Mouse (Mus musculus): ENCODE measurements around the gene Zyx. TPM values are rescaled to one million over a fixed set of nuclear protein-coding genes. Genes with fewer than 3 reads are reported as not detected.
A peak's percentile ranks its signal among the peaks of the same experiment; 100 is the strongest.

The Zyx gene
- total and polyA plus RNA-seq, 2 experiments from 2014 or later: 62.7 to 71.7 TPM

DNA sequence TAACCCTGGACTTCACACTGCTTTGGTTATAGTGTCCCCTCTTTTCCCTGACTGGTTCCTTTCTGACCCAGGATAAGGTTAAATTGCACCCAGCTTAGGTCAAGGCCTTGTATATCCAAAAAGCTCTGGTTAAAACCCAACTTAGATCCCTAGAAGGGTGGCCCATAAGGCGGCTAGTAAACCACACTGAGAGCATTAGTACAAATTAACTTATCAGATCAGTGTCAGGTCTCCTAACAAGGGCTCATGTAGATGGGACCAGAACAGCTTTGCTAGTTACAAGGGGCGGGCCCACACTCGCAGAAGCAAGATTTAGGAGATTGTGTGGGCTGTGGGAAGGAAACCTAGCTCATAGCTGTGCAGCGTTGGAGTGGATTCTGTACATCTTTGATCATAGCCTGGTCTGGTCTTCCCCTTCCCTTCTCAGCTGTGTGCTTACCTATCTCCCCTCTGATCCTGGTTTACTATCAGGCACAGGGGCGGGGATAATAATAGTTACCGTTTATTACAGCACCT, 27.1 kb downstream of the Zyx start:
- H3K4me2 ChIP-seq (ENCODE audit: low read depth, low read length, poor library complexity, severe bottlenecking): no peak overlapping the region
- TF ChIP-seq CTCF (IDR thresholded peaks at IDR 0.05): no peak
- peaks cover 4% of the 10 kb centered on the region; the same call in 1 of the 2 replicates for H3K4me1 ChIP-seq (ENCODE audit: insufficient read depth, low read length)
- no peak overlapping the region for H3K9ac ChIP-seq (replicated peaks; ENCODE audit: low read length, poor library complexity, severe bottlenecking)
- ATAC-seq (ENCODE audit: low FRiP score): no peak
- 67% methylated on average over 6 of the region's 6 CpGs for WGBS
- 0 out of 2 replicates have a peak, but pooled peaks cover 4% of the 10 kb centered on the region for H3K27me3 ChIP-seq (ENCODE audit: insufficient read depth, low read length)
- no peaks in the 10 kb centered on the region for H3K36me3 ChIP-seq (ENCODE audit: insufficient read depth, low read length)
- H3K9me3 ChIP-seq (ENCODE audit: low read length): no peaks in the 10 kb centered on the region
- H3K4me3 ChIP-seq (ENCODE audit: low read depth, low read length): no peak overlapping the region
- no peak for DNase-seq (ENCODE audit: low spot score)
- no peak overlapping the region for H3K27ac ChIP-seq (ENCODE audit: low read depth, low read length)

DNA sequence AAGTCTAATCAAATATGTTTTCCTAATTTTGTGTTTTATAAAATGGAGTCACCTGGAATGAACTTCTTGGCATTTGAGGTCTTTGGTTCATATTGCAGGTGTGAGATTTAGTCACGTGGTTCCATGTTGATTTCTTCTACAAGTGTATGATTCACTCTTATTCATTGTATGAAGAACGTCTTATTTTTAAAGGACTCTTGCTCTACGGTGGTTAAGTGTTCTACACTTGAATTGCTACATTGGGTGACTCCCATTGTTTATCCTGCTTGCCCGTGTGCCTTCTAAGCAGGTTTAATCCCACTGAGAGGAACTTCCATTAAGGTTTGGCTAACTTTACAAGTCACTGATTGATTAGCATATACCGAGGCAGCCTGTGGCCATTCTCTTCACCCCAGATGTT, 27.9 kb downstream of the Zyx start:
- Histone ChIP-seq H3K36me3 (ENCODE audit: insufficient read depth, low read length) (no peaks in the 10 kb centered on the region), H3K27me3 (ENCODE audit: insufficient read depth, low read length) (0 out of 2 replicates have a peak, but pooled peaks cover 4% of the 10 kb centered on the region), H3K9ac (replicated peaks; ENCODE audit: low read length, poor library complexity, severe bottlenecking) (no peak overlapping the region), H3K4me2 (ENCODE audit: low read depth, low read length, poor library complexity, severe bottlenecking) (no peak overlapping the region), H3K27ac (ENCODE audit: low read depth, low read length) (no peak overlapping the region), H3K4me1 (ENCODE audit: insufficient read depth, low read length) (peaks cover 4% of the 10 kb centered on the region; the same call in 1 of the 2 replicates), H3K4me3 (ENCODE audit: low read depth, low read length) (no peak overlapping the region), H3K9me3 (ENCODE audit: low read length) (no peaks in the 10 kb centered on the region)
- WGBS: 66% methylated on average over 5 of the region's 5 CpGs
- TF ChIP-seq CTCF (IDR thresholded peaks at IDR 0.05): no peak
- DNase-seq (ENCODE audit: low spot score) (no peak), ATAC-seq (ENCODE audit: low FRiP score) (no peak)

DNA sequence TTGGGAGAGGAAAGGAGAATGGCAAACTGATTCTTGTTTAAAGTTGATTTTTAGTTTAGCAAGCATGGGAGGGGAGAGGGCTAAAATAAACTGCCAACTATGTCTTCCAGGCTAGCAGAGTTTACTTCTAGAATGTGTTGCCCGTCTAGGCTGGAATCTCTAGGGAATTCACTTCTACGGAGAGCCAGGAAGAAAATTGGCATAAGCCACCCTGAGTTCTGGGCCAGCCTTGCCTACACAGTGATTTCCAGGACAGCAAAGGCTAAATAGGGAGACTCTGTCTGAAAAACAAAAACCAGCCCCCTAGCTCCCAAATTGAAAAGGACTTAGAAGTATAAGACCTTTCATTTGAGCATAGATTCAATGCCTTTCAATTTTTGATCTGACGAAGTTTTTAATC, 30.1 kb downstream of the Zyx start:
- no peaks in the 10 kb centered on the region for H3K4me1 ChIP-seq (ENCODE audit: insufficient read depth, low read length)
- DNase-seq (ENCODE audit: low spot score) (no peak), ATAC-seq (ENCODE audit: low FRiP score) (no peak)
- 40% methylated on average over 3 of the region's 3 CpGs for WGBS
- H3K4me2 ChIP-seq (ENCODE audit: low read depth, low read length, poor library complexity, severe bottlenecking): no peak overlapping the region
- H3K27ac ChIP-seq (ENCODE audit: low read depth, low read length): no peak overlapping the region
- H3K4me3 ChIP-seq (ENCODE audit: low read depth, low read length): no peak overlapping the region
- H3K36me3 ChIP-seq (ENCODE audit: insufficient read depth, low read length): no peaks in the 10 kb centered on the region
- no peaks in the 10 kb centered on the region for H3K9me3 ChIP-seq (ENCODE audit: low read length)
- 0 out of 2 replicates have a peak, but pooled peaks cover 3% of the 10 kb centered on the region for H3K27me3 ChIP-seq (ENCODE audit: insufficient read depth, low read length)
- no peak overlapping the region for H3K9ac ChIP-seq (replicated peaks; ENCODE audit: low read length, poor library complexity, severe bottlenecking)
- no peak for TF ChIP-seq CTCF (IDR thresholded peaks at IDR 0.05)

DNA sequence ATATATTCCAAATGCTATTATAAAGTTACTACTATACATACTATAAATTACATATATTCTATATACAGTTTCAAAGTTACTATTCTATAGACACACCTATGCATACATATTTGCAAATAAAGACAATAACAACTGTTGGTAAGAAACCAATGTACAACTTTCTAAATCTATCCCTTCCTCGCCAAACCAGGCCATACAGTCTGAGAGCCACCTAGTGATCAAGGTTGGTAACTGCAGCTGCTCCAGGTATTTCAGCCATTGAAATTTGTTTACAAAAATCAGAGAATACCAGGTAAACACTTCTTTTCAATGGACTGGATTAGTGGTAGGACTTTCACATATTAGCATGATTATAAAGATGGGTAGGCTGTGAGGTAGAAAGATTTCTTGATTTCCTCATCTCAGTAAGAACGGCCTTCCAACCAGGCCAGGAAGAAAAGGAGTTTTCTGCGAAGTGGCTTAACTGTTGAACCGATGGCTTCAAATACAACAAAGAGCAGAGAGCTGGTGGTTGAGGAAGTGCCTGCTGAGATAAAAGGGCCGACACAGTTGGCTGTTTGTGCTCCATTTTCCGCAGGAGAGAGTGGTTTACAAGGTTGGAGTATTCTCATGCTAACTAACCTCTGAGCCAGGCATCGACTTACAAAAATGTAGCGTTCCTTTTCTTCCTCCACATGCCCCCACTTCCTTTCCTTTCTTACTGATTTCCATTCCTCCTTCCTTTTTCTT, 31.1 kb downstream of the Zyx start:
- Histone ChIP-seq H3K9ac (replicated peaks; ENCODE audit: low read length, poor library complexity, severe bottlenecking) (no peak overlapping the region), H3K27ac (ENCODE audit: low read depth, low read length) (no peak overlapping the region), H3K4me2 (ENCODE audit: low read depth, low read length, poor library complexity, severe bottlenecking) (no peak overlapping the region), H3K9me3 (ENCODE audit: low read length) (no peaks in the 10 kb centered on the region), H3K4me1 (ENCODE audit: insufficient read depth, low read length) (no peaks in the 10 kb centered on the region), H3K36me3 (ENCODE audit: insufficient read depth, low read length) (no peaks in the 10 kb centered on the region), H3K27me3 (ENCODE audit: insufficient read depth, low read length) (no peaks in the 10 kb centered on the region), H3K4me3 (ENCODE audit: low read depth, low read length) (no peak overlapping the region)
- DNase-seq (ENCODE audit: low spot score): peak; percentile 65
- peak; percentile 90 for TF ChIP-seq CTCF (IDR thresholded peaks at IDR 0.05)
- WGBS: 6% methylated on average over 8 of the region's 8 CpGs
- ATAC-seq (ENCODE audit: low FRiP score): no peak

DNA sequence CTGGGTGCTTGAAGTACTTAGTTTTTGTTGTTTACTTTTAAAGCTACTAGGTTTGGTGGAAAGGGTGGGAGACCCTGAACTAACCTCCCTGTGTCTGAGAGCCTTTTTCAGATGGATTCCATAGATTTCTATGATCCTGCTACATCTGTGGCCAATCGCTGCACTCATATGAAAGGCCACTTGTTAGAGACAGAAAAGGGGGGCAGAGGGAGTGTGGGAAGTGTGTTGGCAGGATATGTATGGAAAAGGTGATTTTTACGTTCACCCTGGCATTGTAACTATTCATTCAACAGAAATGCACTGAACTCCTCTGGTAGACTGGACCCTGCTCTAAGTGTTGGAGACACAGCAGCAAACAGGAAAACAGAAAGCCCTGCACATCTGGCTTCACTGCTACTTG, 31.8 kb downstream of the Zyx start:
- DNase-seq (ENCODE audit: low spot score) (no peak), ATAC-seq (ENCODE audit: low FRiP score) (no peak)
- Histone ChIP-seq H3K27me3 (ENCODE audit: insufficient read depth, low read length) (no peaks in the 10 kb centered on the region), H3K9me3 (ENCODE audit: low read length) (no peaks in the 10 kb centered on the region), H3K4me1 (ENCODE audit: insufficient read depth, low read length) (no peaks in the 10 kb centered on the region), H3K4me3 (ENCODE audit: low read depth, low read length) (no peak overlapping the region), H3K27ac (ENCODE audit: low read depth, low read length) (no peak overlapping the region), H3K9ac (replicated peaks; ENCODE audit: low read length, poor library complexity, severe bottlenecking) (no peak overlapping the region), H3K36me3 (ENCODE audit: insufficient read depth, low read length) (no peaks in the 10 kb centered on the region), H3K4me2 (ENCODE audit: low read depth, low read length, poor library complexity, severe bottlenecking) (no peak overlapping the region)
- no peak for TF ChIP-seq CTCF (IDR thresholded peaks at IDR 0.05)
- 24% methylated on average over 2 of the region's 2 CpGs for WGBS

DNA sequence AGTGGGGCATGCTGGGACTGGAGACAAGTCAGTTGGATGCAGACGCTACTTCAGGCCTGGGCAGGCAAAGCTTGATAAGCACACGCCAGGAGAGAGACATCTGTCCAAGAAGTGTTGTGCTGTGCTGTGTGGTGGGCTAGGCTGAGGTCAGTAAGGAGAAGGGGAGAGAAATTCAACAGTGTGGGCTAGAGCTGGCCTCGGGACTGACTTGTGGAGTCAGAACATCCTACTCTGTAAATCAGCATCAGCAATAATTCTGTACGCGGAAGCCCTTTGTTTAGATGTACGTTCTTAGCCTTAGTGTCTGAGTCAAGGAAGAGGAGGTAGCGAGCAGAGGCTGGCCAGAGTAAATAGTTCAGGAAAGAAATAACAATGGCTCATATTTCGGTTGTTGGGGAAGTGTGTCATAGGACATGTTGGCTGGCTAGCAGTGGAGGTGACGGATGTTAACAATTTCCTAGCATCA, 32.5 kb downstream of the Zyx start:
- Histone ChIP-seq H3K4me1 (ENCODE audit: insufficient read depth, low read length) (no peaks in the 10 kb centered on the region), H3K27me3 (ENCODE audit: insufficient read depth, low read length) (no peaks in the 10 kb centered on the region), H3K27ac (ENCODE audit: low read depth, low read length) (no peak overlapping the region), H3K4me3 (ENCODE audit: low read depth, low read length) (no peak overlapping the region), H3K9me3 (ENCODE audit: low read length) (no peaks in the 10 kb centered on the region), H3K9ac (replicated peaks; ENCODE audit: low read length, poor library complexity, severe bottlenecking) (no peak overlapping the region), H3K36me3 (ENCODE audit: insufficient read depth, low read length) (no peaks in the 10 kb centered on the region), H3K4me2 (ENCODE audit: low read depth, low read length, poor library complexity, severe bottlenecking) (no peak overlapping the region)
- ATAC-seq (ENCODE audit: low FRiP score): no peak
- no peak for DNase-seq (ENCODE audit: low spot score)
- no peak for TF ChIP-seq CTCF (IDR thresholded peaks at IDR 0.05)
- WGBS: 71% methylated on average over 9 of the region's 9 CpGs
